Mouse (Mus musculus) bone marrow macrophage, adult 2 months (primary cell): Measurements from ENCODE around the gene Stag1.

ENCODE experiments used
- CTCF ChIP-seq: IDR thresholded peaks from 2 replicates; pipeline ENCODE4 v1.5.1; 2012; ENCODE audit warnings: low read depth, mild to moderate bottlenecking, low read length, moderate library complexity
- POLR2A ChIP-seq: IDR thresholded peaks from 2 replicates; pipeline ENCODE4 v1.6.1; 2012; ENCODE audit warnings: mild to moderate bottlenecking, low read depth, low read length, borderline replicate concordance

DNA sequence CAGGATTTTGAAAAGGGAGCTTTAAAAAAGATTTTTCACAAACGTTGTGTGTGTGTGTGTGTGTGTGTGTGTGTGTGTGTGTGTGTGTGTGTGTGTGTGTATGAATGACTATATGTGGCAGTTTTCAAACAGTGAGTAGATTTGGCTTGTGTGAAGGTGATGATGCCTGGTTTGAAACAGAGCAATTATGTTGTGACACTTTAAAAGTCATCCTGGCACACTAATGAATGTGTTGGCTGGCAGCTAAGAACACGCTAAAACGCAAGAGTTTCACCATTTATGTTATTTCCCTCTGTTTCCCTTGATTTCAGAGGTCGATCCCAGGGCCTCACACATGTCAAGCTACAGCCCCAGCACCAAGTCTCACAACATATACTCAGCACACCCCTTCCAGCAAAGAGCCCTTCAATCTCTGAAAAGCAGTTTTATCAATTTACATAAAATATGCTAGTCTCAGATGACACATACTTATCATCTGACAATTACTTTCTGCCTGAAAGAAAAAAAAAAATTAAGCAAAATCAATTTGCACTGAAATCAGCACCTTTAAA, 39.5 kb upstream of the Stag1 start:
- TF ChIP-seq POLR2A (no peak), CTCF (no peak)
